Mouse (Mus musculus) lung, postnatal 0 days (tissue): ENCODE data around the gene Sh3pxd2a.

Source experiments
- CTCF ChIP-seq: IDR thresholded peaks from 2 replicates; pipeline ENCODE4 v1.5.1; 2016; ENCODE audit warnings: antibody characterized with exemption, mild to moderate bottlenecking
- EP300 ChIP-seq: IDR thresholded peaks from 2 replicates; pipeline ENCODE4 v1.6.1; 2016; ENCODE audit warnings: antibody characterized with exemption, mild to moderate bottlenecking, control low read depth

DNA sequence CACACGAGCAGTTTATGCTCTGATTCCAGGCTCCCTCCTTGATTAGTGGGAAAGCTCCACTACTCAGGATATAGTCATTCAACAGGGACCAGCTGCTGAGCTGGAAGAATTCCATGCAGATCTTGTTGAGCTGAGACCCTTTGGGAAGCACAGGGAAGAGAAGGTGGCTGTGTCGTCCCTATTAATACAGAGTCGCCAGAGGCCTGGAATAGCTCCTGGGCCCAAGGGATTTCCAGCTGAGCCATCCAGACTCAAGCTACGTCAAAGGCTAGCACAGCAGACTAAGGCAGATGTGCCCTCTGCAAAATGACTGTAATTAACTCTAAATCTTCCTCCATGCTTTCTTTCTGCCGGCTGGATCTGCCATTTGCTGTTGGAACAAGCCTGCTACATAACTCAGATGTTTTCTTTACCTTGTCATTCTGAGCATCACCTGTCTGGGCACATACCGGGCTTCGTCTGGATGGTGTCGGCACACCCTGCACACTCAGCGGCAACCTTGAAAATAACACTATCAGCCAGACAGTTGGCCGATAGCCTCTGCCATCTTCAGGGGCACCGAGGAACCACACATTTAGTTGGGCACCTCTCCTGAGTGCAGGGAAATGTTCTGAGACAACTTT, 36.3 kb upstream of the Sh3pxd2a start:
- no peak for TF ChIP-seq CTCF
- no peak for TF ChIP-seq EP300
